ENCODE assay signal across 24 mouse cellular contexts in the genomic region with DNA sequence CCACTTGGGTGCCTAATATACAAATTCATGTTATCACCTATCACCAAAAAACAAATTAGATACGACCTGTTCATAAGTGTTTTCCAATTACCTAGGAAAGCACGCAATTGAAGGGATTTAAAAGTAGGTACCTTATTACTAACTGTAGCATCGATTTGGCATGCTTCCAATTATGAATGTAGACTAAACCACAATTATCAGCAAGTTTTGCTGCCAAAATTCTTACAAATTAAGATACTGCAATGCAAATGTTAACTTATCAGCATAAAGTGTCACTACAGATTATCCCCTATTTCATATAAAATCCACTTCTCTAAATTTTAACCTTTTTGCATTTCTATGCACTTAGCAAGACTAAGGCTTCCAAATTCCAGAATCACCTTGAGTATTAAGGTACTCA. TPM values are rescaled to one million over a fixed set of nuclear protein-coding genes. Genes with fewer than 3 reads are reported as not detected.
A peak's percentile ranks its signal among the peaks of the same experiment; 100 is the strongest.
DNase-seq lines count a peak whose midpoint lies in the region; ATAC-seq and TF ChIP-seq lines count a peak whose summit lies in the region.
"Had no signal": no experiment of that assay in that cellular context is flagged by ENCODE, and none has a peak within 500 bp of the region (broad histone marks: within the 10 kb centered on the region; RNA-seq: fewer than 3 reads in every experiment).

No protein-coding gene starts in this region.

- H3K4me3 ChIP-seq in CH12.LX (replicated peaks in 1 of 3; ENCODE audit: low read depth in 2 of 3, low read length in 2 of 3, poor library complexity in 1 of 3): no peak overlapping the region
- H3K4me3 ChIP-seq in MEL (ENCODE audit: control insufficient read depth in 1 of 2, insufficient read depth in 1 of 2, low read depth in 2 of 2, low read length in 2 of 2): no peak overlapping the region
- no peak overlapping the region for H3K4me3 ChIP-seq in hindbrain, embryonic 10.5 days
- H3K4me3 ChIP-seq: embryonic facial prominence, embryonic 13.5 days; embryonic facial prominence, embryonic 15.5 days; forebrain, embryonic 13.5 days; forebrain, embryonic 15.5 days had no signal

- 0 out of 2 replicates have a peak, but pooled peaks have one; percentile 4 for ATAC-seq in megakaryocyte progenitor cell, adult 5-6 weeks (replicated peaks; ENCODE audit: poor library complexity)
- ATAC-seq: forebrain, embryonic 13.5 days; forebrain, embryonic 15.5 days; forebrain, postnatal 0 days had no signal

- TF ChIP-seq CTCF in CH12.LX (conservative IDR thresholded peaks at IDR 0.05 in 1 of 2, IDR thresholded peaks at IDR 0.05 in 1 of 2; ENCODE audit: low read depth in 2 of 2, low read length in 2 of 2) (no peak), MEL (IDR thresholded peaks at IDR 0.05 in 2 of 3, conservative IDR thresholded peaks at IDR 0.05 in 1 of 3; ENCODE audit: control insufficient read depth in 1 of 3, insufficient read depth in 1 of 3, low read depth in 2 of 3, low read length in 3 of 3, poor library complexity in 1 of 3, severe bottlenecking in 1 of 3) (no peak)

- dilution Hi-C loops in CH12.LX (cut with MboI; ENCODE audit: extremely low pct_ligation_motif_present, extremely low pct_unique_long_range_greater_than_20kb, low sequenced_read_pairs): no loop called here

- H3K4me2 ChIP-seq in CH12.LX (ENCODE audit: insufficient read depth, low read depth, poor library complexity, severe bottlenecking): no peak overlapping the region
- H3K4me2 ChIP-seq: embryonic facial prominence, embryonic 13.5 days; embryonic facial prominence, embryonic 15.5 days; forebrain, embryonic 13.5 days; forebrain, embryonic 15.5 days had no signal

- H3K27me3 ChIP-seq in CH12.LX (replicated peaks) (no peaks in the 10 kb centered on the region), MEL (ENCODE audit: control insufficient read depth in 1 of 2, insufficient read depth in 2 of 2, low read length in 2 of 2) (no peaks in the 10 kb centered on the region)
- H3K27me3 ChIP-seq in hindbrain, embryonic 10.5 days (ENCODE audit: insufficient read depth, poor library complexity, severe bottlenecking): no peaks in the 10 kb centered on the region
- H3K27me3 ChIP-seq: embryonic facial prominence, embryonic 13.5 days; embryonic facial prominence, embryonic 15.5 days; forebrain, embryonic 13.5 days; forebrain, embryonic 15.5 days had no signal

- no peak overlapping the region for H3K9ac ChIP-seq in CH12.LX (ENCODE audit: insufficient read depth, low read depth)
- no peak overlapping the region for H3K9ac ChIP-seq in MEL (ENCODE audit: control insufficient read depth, low read depth, low read length, poor library complexity, severe bottlenecking)
- H3K9ac ChIP-seq: embryonic facial prominence, embryonic 13.5 days; embryonic facial prominence, embryonic 15.5 days; forebrain, embryonic 13.5 days; forebrain, embryonic 15.5 days; forebrain, postnatal 0 days had no signal

- in situ Hi-C loops in CH12.LX (cut with MboI; ENCODE audit: low pct_ligation_motif_present, low pct_unique_long_range_greater_than_20kb, low sequenced_read_pairs): no loop called here

- TF ChIP-seq RAD21 in CH12.LX (IDR thresholded peaks at IDR 0.05; ENCODE audit: low read depth, low read length) (no peak), MEL (IDR thresholded peaks at IDR 0.05; ENCODE audit: low read depth, low read length) (no peak)

- DNase-seq in CH12.LX (ENCODE audit: extremely low read depth): no peak
- peak; percentile 71 for DNase-seq in MEL (ENCODE audit: low read depth, low spot score)
- no peak for DNase-seq in kidney, adult 18-20 months
- no peak for DNase-seq in hindbrain, embryonic 10.5 days (ENCODE audit: low spot score)
- DNase-seq: adrenal gland, adult 2 months; adrenal gland, postnatal 10 days; adrenal gland, postnatal 25 days; cerebellum, adult 11 months; cerebellum, adult 18-20 months; cerebellum, adult 8-10 months; cerebellum, adult 9-11 months; cerebellum, postnatal 14 days; cerebellum, postnatal 36 days; embryo, embryonic 11 days; forebrain, postnatal 0 days had no signal

- TF ChIP-seq POLR2A in CH12.LX (IDR thresholded peaks at IDR 0.05; ENCODE audit: low read depth, low read length) (peak; percentile 19; the same call in 1 of the 2 replicates), MEL (IDR thresholded peaks at IDR 0.05; ENCODE audit: control insufficient read depth in 1 of 2, insufficient read depth in 1 of 2, low read depth in 1 of 2, low read length in 2 of 2, poor library complexity in 1 of 2) (peak in 1 of 2 experiments; percentile 15; a peak in 1 of 4 replicates)

- peaks cover 3 to 60% of the 10 kb centered on the region in 2 experiments; a peak in 3 of 4 replicates for H3K4me1 ChIP-seq in CH12.LX (ENCODE audit: control insufficient read depth in 1 of 2, insufficient read depth in 2 of 2)
- H3K4me1 ChIP-seq in MEL (ENCODE audit: control insufficient read depth in 1 of 2, insufficient read depth in 2 of 2, low read length in 2 of 2): peaks cover 2 to 9% of the 10 kb centered on the region in 2 experiments; a peak in 3 of 4 replicates
- H3K4me1 ChIP-seq in hindbrain, embryonic 10.5 days (replicated peaks): no peaks in the 10 kb centered on the region
- H3K4me1 ChIP-seq: embryonic facial prominence, embryonic 13.5 days; embryonic facial prominence, embryonic 15.5 days; forebrain, embryonic 13.5 days; forebrain, embryonic 15.5 days had no signal

- H3K36me3 ChIP-seq in CH12.LX (replicated peaks in 1 of 2; ENCODE audit: control insufficient read depth in 1 of 2, insufficient read depth in 1 of 2, low read length in 1 of 2) (peaks cover 59 to 97% of the 10 kb centered on the region in 2 experiments), MEL (ENCODE audit: control insufficient read depth in 1 of 2, insufficient read depth in 2 of 2, low read length in 2 of 2) (peaks cover 66% of the 10 kb centered on the region in 2 experiments)
- H3K36me3 ChIP-seq in hindbrain, embryonic 10.5 days: peaks cover 100% of the 10 kb centered on the region

- H3K9me3 ChIP-seq in CH12.LX (replicated peaks; ENCODE audit: low read length) (no peaks in the 10 kb centered on the region), MEL (replicated peaks; ENCODE audit: insufficient read depth, low read length) (no peaks in the 10 kb centered on the region)
- no peaks in the 10 kb centered on the region for H3K9me3 ChIP-seq in hindbrain, embryonic 10.5 days
- H3K9me3 ChIP-seq: embryonic facial prominence, embryonic 13.5 days; embryonic facial prominence, embryonic 15.5 days; forebrain, embryonic 13.5 days; forebrain, embryonic 15.5 days; G1E had no signal

- TF ChIP-seq EP300 in CH12.LX (IDR thresholded peaks at IDR 0.05; ENCODE audit: low read length) (no peak), MEL (IDR thresholded peaks at IDR 0.05; ENCODE audit: low read depth in 1 of 2, low read length in 2 of 2) (peak in 1 of 2 experiments; percentile 57; a peak in 1 of 4 replicates)

- H3K27ac ChIP-seq in CH12.LX (ENCODE audit: insufficient read depth, low read depth) (no peak overlapping the region), MEL (ENCODE audit: control insufficient read depth, low read depth, low read length) (0 out of 2 replicates have a peak overlapping the region, but pooled peaks have one; percentile 6)
- H3K27ac ChIP-seq in hindbrain, embryonic 10.5 days: no peak overlapping the region
- H3K27ac ChIP-seq: embryonic facial prominence, embryonic 13.5 days; embryonic facial prominence, embryonic 15.5 days; forebrain, embryonic 13.5 days; forebrain, embryonic 15.5 days had no signal

- 93% methylated on average over 3 of the region's 3 CpGs for WGBS in hindbrain, embryonic 10.5 days

- peaks cover 38% of the 10 kb centered on the region for H3K79me2 ChIP-seq in CH12.LX (replicated peaks; ENCODE audit: control insufficient read depth, extremely low read depth, insufficient read depth, poor library complexity, severe bottlenecking)
- peaks cover 17% of the 10 kb centered on the region for H3K79me2 ChIP-seq in MEL (ENCODE audit: control insufficient read depth, insufficient read depth, low read length, poor library complexity)

TF ChIP-seq in CH12.LX, 34 proteins besides CTCF, POLR2A, EP300 and RAD21 (continues in another document):
- TF ChIP-seq UBTF (IDR thresholded peaks at IDR 0.05; ENCODE audit: low read depth, low read length) (no peak), HCFC1 (IDR thresholded peaks at IDR 0.05; ENCODE audit: low read depth, low read length) (no peak)

TF ChIP-seq in MEL, 35 proteins besides CTCF, POLR2A, EP300 and RAD21 (continues in another document):
- peak; percentile 48; the same call in 1 of the 2 replicates for TF ChIP-seq ZMIZ1 (IDR thresholded peaks at IDR 0.05; ENCODE audit: low read depth, low read length)
- no peak for TF ChIP-seq GATA1 (IDR thresholded peaks at IDR 0.05; ENCODE audit: low read depth, low read length)

RNA-seq across cellular contexts. Expression of a gene that starts 7.3 kb away (rescaled TPM):
- total RNA-seq in CH12.LX (2012; rRNA removed) (not detected in 2 replicates), CH12.LX (2014; rRNA removed) (not detected in 2 replicates), MEL (2012; rRNA removed) (0.15 and 0.16 TPM in 2 replicates)
- polyA plus RNA-seq in CH12.LX (2012; ENCODE audit: insufficient read length, low read depth) (0.41 TPM in 1 of 2 replicates, not detected in the other), MEL (2012; ENCODE audit: insufficient read depth in 1 of 2, insufficient read length in 2 of 2, low read depth in 1 of 2, low replicate concordance in 2 of 2, missing spikeins in 1 of 2) (under 1 TPM in 1 of 2 experiments, not detected in 1; 0.40 TPM)
- not detected in 2 replicates for total RNA-seq in megakaryocyte progenitor cell, adult 5-6 weeks (2015)
- total RNA-seq in megakaryocyte progenitor cell, adult 5-6 weeks (2017): not detected in 2 replicates
- 5.9 and 7.7 TPM in 2 replicates for polyA plus RNA-seq in hindbrain, embryonic 10.5 days (2016; fragmentation: Nextera tagmentation; extraction: Ambion mirVana)
- total RNA-seq: common myeloid progenitor, adult 5-6 weeks; G1E had no signal
- polyA plus RNA-seq: G1E had no signal

RNA-seq across cellular contexts. Expression of a gene that starts 8.5 kb away (rescaled TPM):
- total RNA-seq in CH12.LX (2012; rRNA removed) (3,603 and 3,941 TPM in 2 replicates), CH12.LX (2014; rRNA removed) (8,076 and 8,441 TPM in 2 replicates), MEL (2012; rRNA removed) (4,033 and 4,319 TPM in 2 replicates)
- polyA plus RNA-seq in CH12.LX (2012; ENCODE audit: insufficient read length, low read depth) (6,953 and 7,125 TPM in 2 replicates), MEL (2012; ENCODE audit: insufficient read depth in 1 of 2, insufficient read length in 2 of 2, low read depth in 1 of 2, low replicate concordance in 2 of 2, missing spikeins in 1 of 2) (1,000 to 10,000 TPM in 1 of 2 experiments, 100 to 1,000 TPM in 1; 839 to 3,244 TPM)
- 2,919 and 2,971 TPM in 2 replicates for total RNA-seq in megakaryocyte progenitor cell, adult 5-6 weeks (2015)
- 3,382 and 4,168 TPM in 2 replicates for total RNA-seq in megakaryocyte progenitor cell, adult 5-6 weeks (2017)
- polyA plus RNA-seq in hindbrain, embryonic 10.5 days (2016; fragmentation: Nextera tagmentation; extraction: Ambion mirVana): 691 and 1,253 TPM in 2 replicates

RNA-seq across cellular contexts. Expression of a gene that starts 48.9 kb away (rescaled TPM):
- total RNA-seq in CH12.LX (2012; rRNA removed) (not detected in 2 replicates), CH12.LX (2014; rRNA removed) (not detected in 2 replicates), MEL (2012; rRNA removed) (not detected in 2 replicates)
- polyA plus RNA-seq in CH12.LX (2012; ENCODE audit: insufficient read length, low read depth) (not detected in 2 replicates), MEL (2012; ENCODE audit: insufficient read depth in 1 of 2, insufficient read length in 2 of 2, low read depth in 1 of 2, low replicate concordance in 2 of 2, missing spikeins in 1 of 2) (not detected)
- not detected in 2 replicates for total RNA-seq in megakaryocyte progenitor cell, adult 5-6 weeks (2015)
- not detected in 2 replicates for total RNA-seq in megakaryocyte progenitor cell, adult 5-6 weeks (2017)
- 11.9 and 17.9 TPM in 2 replicates for polyA plus RNA-seq in hindbrain, embryonic 10.5 days (2016; fragmentation: Nextera tagmentation; extraction: Ambion mirVana)
- total RNA-seq: common myeloid progenitor, adult 5-6 weeks; forebrain, postnatal 0 days; G1E had no signal
- polyA plus RNA-seq: C2C12; forebrain, embryonic 11.5 days; forebrain, embryonic 13.5 days; forebrain, postnatal 0 days had no signal
